Mouse (Mus musculus): Measurements from ENCODE around the gene Helb.
"Not testable (repeated sequence)": the region's sequence is repeated elsewhere in the genome, so short reads cannot be mapped to it uniquely, and the experiment has no call there.

Helb gene

GRCm38 (mm10) chr10:120112507-120113396 is at the start of gene Helb:
Gene Helb, minus strand, starts transcription at chr10:120112987.
- DNase-seq (ENCODE audit: extremely low spot score) = peak; percentile 98

- no peak for DNase-seq (ENCODE audit: extremely low spot score)
These were observed 47.7 kb upstream of the Helb start for GRCm38 (mm10) chr10:120160533-120160932.

- no peak for DNase-seq (ENCODE audit: extremely low spot score)
These were observed 41.1 kb upstream of the Helb start for GRCm38 (mm10) chr10:120153911-120154310.

GRCm38 (mm10) chr10:120151672-120152071 is 38.9 kb upstream of the Helb start:
- DNase-seq (ENCODE audit: extremely low spot score) = no peak

- no peak for DNase-seq (ENCODE audit: extremely low spot score)
These were observed 28.2 kb upstream of the Helb start for GRCm38 (mm10) chr10:120140916-120141516.

- no peak for DNase-seq (ENCODE audit: extremely low spot score)
These were observed 27.4 kb upstream of the Helb start for GRCm38 (mm10) chr10:120140193-120140592.

- no peak for DNase-seq (ENCODE audit: extremely low spot score)
These were observed 23.3 kb upstream of the Helb start for GRCm38 (mm10) chr10:120136020-120136562.

GRCm38 (mm10) chr10:120133697-120134096 is 20.9 kb upstream of the Helb start:
- no peak for DNase-seq (ENCODE audit: extremely low spot score)

GRCm38 (mm10) chr10:120130621-120131020 is 17.8 kb upstream of the Helb start:
- DNase-seq (ENCODE audit: extremely low spot score) = peak; percentile 32

GRCm38 (mm10) chr10:120128601-120129277 is 16.0 kb upstream of the Helb start:
- DNase-seq (ENCODE audit: extremely low spot score) = no peak

- DNase-seq (ENCODE audit: extremely low spot score) = no peak
These were observed 12.7 kb upstream of the Helb start for GRCm38 (mm10) chr10:120125465-120125857.

GRCm38 (mm10) chr10:120124801-120125464 is 12.1 kb upstream of the Helb start:
- DNase-seq (ENCODE audit: extremely low spot score) = peak; percentile 76

- no peak for DNase-seq (ENCODE audit: extremely low spot score)
These were observed 10.9 kb upstream of the Helb start for GRCm38 (mm10) chr10:120123721-120124120.

GRCm38 (mm10) chr10:120115249-120115648 is 2.5 kb upstream of the Helb start:
- no peak for DNase-seq (ENCODE audit: extremely low spot score)

- DNase-seq (ENCODE audit: extremely low spot score) = no peak
These were observed 1.7 kb upstream of the Helb start for GRCm38 (mm10) chr10:120114493-120114892.

- DNase-seq (ENCODE audit: extremely low spot score) = no peak
These were observed 1.2 kb upstream of the Helb start for GRCm38 (mm10) chr10:120113980-120114379.

GRCm38 (mm10) chr10:120113482-120113881 is 695 bp upstream of the Helb start:
- DNase-seq (ENCODE audit: extremely low spot score) = not testable (repeated sequence)

GRCm38 (mm10) chr10:120111691-120112319 is 982 bp downstream of the Helb start:
- DNase-seq (ENCODE audit: extremely low spot score) = no peak

- DNase-seq (ENCODE audit: extremely low spot score) = no peak
These were observed 12.0 kb downstream of the Helb start for GRCm38 (mm10) chr10:120100806-120101205.

- no peak for DNase-seq (ENCODE audit: extremely low spot score)
These were observed 15.2 kb downstream of the Helb start for GRCm38 (mm10) chr10:120097564-120097963.

GRCm38 (mm10) chr10:120095716-120096115 is 17.1 kb downstream of the Helb start:
- no peak for DNase-seq (ENCODE audit: extremely low spot score)
